Mouse (Mus musculus) E14TG2a.4 (cell line): ENCODE results near the gene Tmed2.

Experiments
- CTCF ChIP-seq: conservative IDR thresholded peaks from 2 replicates; pipeline ENCODE4 v1.5.1; 2014; ENCODE audit warnings: low read length
- NANOG ChIP-seq: IDR thresholded peaks from 2 replicates; pipeline ENCODE4 v1.6.1; 2014; ENCODE audit warnings: borderline replicate concordance, low read length, mixed read lengths

DNA sequence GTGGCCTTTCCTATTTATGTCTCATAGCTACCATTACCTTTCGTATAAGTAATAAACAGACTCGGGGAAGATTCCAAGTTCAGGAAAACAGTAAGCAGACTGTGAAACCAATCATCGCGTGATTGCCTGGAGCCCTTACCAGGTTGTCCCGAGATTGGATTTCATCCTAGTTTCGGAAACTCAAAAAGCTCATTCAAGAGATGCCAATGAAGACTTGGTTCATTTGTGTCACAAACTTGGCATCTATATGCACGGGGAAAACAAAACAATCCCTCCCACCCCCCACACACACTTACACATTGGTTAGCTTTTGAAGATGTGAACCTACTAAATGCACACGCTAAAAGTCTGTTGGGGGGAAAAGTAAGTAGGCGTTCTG, 11.6 kb downstream of the Tmed2 start:
- TF ChIP-seq CTCF (no peak), NANOG (no peak)
